Mouse (Mus musculus) myocyte (in vitro differentiated cells): ENCODE data around the gene Arhgap17. TPM values are rescaled to one million over a fixed set of nuclear protein-coding genes. Genes with fewer than 3 reads are reported as not detected.

Experiments
- H3K27me3 ChIP-seq: one replicate; pipeline ENCODE4 v1.6.1; 2011; ENCODE audit not compliant: control insufficient read depth, insufficient read depth, insufficient read length
- H3K36me3 ChIP-seq: one replicate; pipeline ENCODE4 v1.6.1; 2011; ENCODE audit not compliant: control insufficient read depth, insufficient read depth
- H3K4me2 ChIP-seq: one replicate; pipeline ENCODE4 v1.6.1; 2011; ENCODE audit warnings: low read depth, control low read depth
- H3K4me3 ChIP-seq: one replicate; pipeline ENCODE4 v1.5.1; 2011; ENCODE audit warnings: mild to moderate bottlenecking, control low read depth, moderate library complexity
- H3K79me2 ChIP-seq: one replicate; pipeline ENCODE4 v1.6.1; 2011; ENCODE audit not compliant: control insufficient read depth, insufficient read depth
- H3ac ChIP-seq: one replicate; pipeline ENCODE4 v1.6.1; 2011; ENCODE audit not compliant: control insufficient read depth, insufficient read length
- CEBPB ChIP-seq: IDR thresholded peaks from 2 replicates; pipeline ENCODE4 v1.6.1; 2011; ENCODE audit warnings: mild to moderate bottlenecking, moderate library complexity; ENCODE audit not compliant: poor library complexity, insufficient read depth, severe bottlenecking
- E2F4 ChIP-seq: IDR thresholded peaks from one replicate; pipeline ENCODE4 v1.6.1; 2011; ENCODE audit warnings: mild to moderate bottlenecking, control low read depth, moderate library complexity; ENCODE audit not compliant: insufficient read depth
- MAX ChIP-seq: IDR thresholded peaks from one replicate; pipeline ENCODE4 v1.6.1; 2011; ENCODE audit warnings: low read depth, mild to moderate bottlenecking, control low read depth
- MYOD1 ChIP-seq, 3 experiments: IDR thresholded peaks; one replicate each; pipeline ENCODE4 v1.6.1; 2011; ENCODE audit warnings: control low read depth in 2 of 3, low read depth in 2 of 3, mild to moderate bottlenecking in 2 of 3, moderate library complexity in 1 of 3; ENCODE audit not compliant: insufficient read length in 2 of 3, control insufficient read depth in 1 of 3
- MYOG ChIP-seq, 3 experiments: IDR thresholded peaks; one replicate each; pipeline ENCODE4 v1.6.1; 2011; ENCODE audit warnings: control low read depth in 2 of 3, low read depth in 2 of 3, mild to moderate bottlenecking in 2 of 3; ENCODE audit not compliant: insufficient read length in 2 of 3, control insufficient read depth in 1 of 3, insufficient read depth in 1 of 3
- POLR2A ChIP-seq: IDR thresholded peaks from one replicate; pipeline ENCODE4 v1.6.1; 2011; ENCODE audit warnings: low read depth, mild to moderate bottlenecking, control low read depth, moderate library complexity; ENCODE audit not compliant: insufficient read length
- POLR2AphosphoS2 ChIP-seq: IDR thresholded peaks from one replicate; pipeline ENCODE4 v1.6.1; 2011; ENCODE audit warnings: low read depth, control low read depth; ENCODE audit not compliant: insufficient read length
- REST ChIP-seq: IDR thresholded peaks from one replicate; pipeline ENCODE4 v1.6.1; 2011; ENCODE audit warnings: mild to moderate bottlenecking, control low read depth, moderate library complexity; ENCODE audit not compliant: insufficient read depth, insufficient read length
- SRF ChIP-seq: IDR thresholded peaks from one replicate; pipeline ENCODE4 v1.6.1; 2011; ENCODE audit warnings: low read depth; ENCODE audit not compliant: control insufficient read depth, insufficient read length
- TCF12 ChIP-seq: IDR thresholded peaks from one replicate; pipeline ENCODE4 v1.6.1; 2011; ENCODE audit warnings: mild to moderate bottlenecking, control low read depth; ENCODE audit not compliant: poor library complexity, insufficient read depth, severe bottlenecking
- TCF3 ChIP-seq: IDR thresholded peaks from one replicate; pipeline ENCODE4 v1.6.1; 2011; ENCODE audit warnings: low read depth, control low read depth; ENCODE audit not compliant: insufficient read length
- USF1 ChIP-seq: IDR thresholded peaks from one replicate; pipeline ENCODE4 v1.6.1; 2011; ENCODE audit warnings: low read depth, mild to moderate bottlenecking, control low read depth, moderate library complexity
- polyA plus RNA-seq: library from polyadenylated mRNA; unstranded; fragments of >200 nt; fragmentation: generic; extraction: Trizol; gene quantifications from one replicate; pipeline ENCODE4 v1.2.1, GENCODE M21; 2012; ENCODE audit warnings: missing spikeins

Arhgap17 gene
- polyA plus RNA-seq, 1 experiment: 18.0 TPM

GRCm38 (mm10) chr7:123305397-123305796, 64.3 kb downstream of the Arhgap17 start:
- Histone ChIP-seq H3K4me2 (no peak overlapping the region), H3K36me3 (peaks cover 14% of the 10 kb centered on the region)

GRCm38 (mm10) chr7:123300258-123300657, 69.5 kb downstream of the Arhgap17 start:
- H3K36me3 ChIP-seq: peaks cover 30% of the 10 kb centered on the region
- no peak overlapping the region for H3K4me3 ChIP-seq

More at GRCm38 (mm10) chr7:123305397-123305796, 64.3 kb downstream of the Arhgap17 start:
- Histone ChIP-seq H3K4me3 (no peak overlapping the region), H3K27me3 (no peaks in the 10 kb centered on the region), H3K79me2 (no peaks in the 10 kb centered on the region), H3ac (no peak overlapping the region)
- no peak for TF ChIP-seq MYOD1 (IDR thresholded peaks at IDR 0.05; ENCODE audit: control insufficient read depth in 1 of 3, insufficient read length in 2 of 3, low read depth in 2 of 3)
- TF ChIP-seq TCF12: no peak
- no peak for TF ChIP-seq E2F4
- no peak for TF ChIP-seq USF1
- TF ChIP-seq MAX: no peak
- TF ChIP-seq SRF: no peak
- no peak for TF ChIP-seq REST
- no peak for TF ChIP-seq CEBPB
- TF ChIP-seq TCF3: no peak
- no peak for TF ChIP-seq MYOG (IDR thresholded peaks at IDR 0.05; ENCODE audit: control insufficient read depth in 1 of 3, insufficient read depth in 1 of 3, insufficient read length in 2 of 3, low read depth in 2 of 3)
- no peak for TF ChIP-seq POLR2A
- no peak for TF ChIP-seq POLR2AphosphoS2

GRCm38 (mm10) chr7:123298225-123298624, 71.5 kb downstream of the Arhgap17 start:
- Histone ChIP-seq H3K79me2 (no peaks in the 10 kb centered on the region), H3K4me3 (no peak overlapping the region), H3K4me2 (no peak overlapping the region), H3K27me3 (no peaks in the 10 kb centered on the region), H3K36me3 (peaks cover 27% of the 10 kb centered on the region), H3ac (no peak overlapping the region)
- TF ChIP-seq TCF12 (no peak), TCF3 (no peak), SRF (no peak), E2F4 (no peak), CEBPB (no peak), MAX (no peak), USF1 (no peak)

More at GRCm38 (mm10) chr7:123300258-123300657, 69.5 kb downstream of the Arhgap17 start:
- Histone ChIP-seq H3K79me2 (no peaks in the 10 kb centered on the region), H3K27me3 (no peaks in the 10 kb centered on the region), H3K4me2 (no peak overlapping the region), H3ac (no peak overlapping the region)
- TF ChIP-seq SRF: no peak
- TF ChIP-seq POLR2AphosphoS2: no peak
- TF ChIP-seq TCF3: no peak
- no peak for TF ChIP-seq TCF12
- no peak for TF ChIP-seq E2F4
- TF ChIP-seq MYOD1 (IDR thresholded peaks at IDR 0.05; ENCODE audit: control insufficient read depth in 1 of 3, insufficient read length in 2 of 3, low read depth in 2 of 3): no peak
- TF ChIP-seq MYOG (IDR thresholded peaks at IDR 0.05; ENCODE audit: control insufficient read depth in 1 of 3, insufficient read depth in 1 of 3, insufficient read length in 2 of 3, low read depth in 2 of 3): no peak
- no peak for TF ChIP-seq MAX
- no peak for TF ChIP-seq POLR2A

- H3ac ChIP-seq: no peak overlapping the region
- H3K4me2 ChIP-seq: no peak overlapping the region
- no peaks in the 10 kb centered on the region for H3K79me2 ChIP-seq
- H3K27me3 ChIP-seq: no peaks in the 10 kb centered on the region
- TF ChIP-seq MYOD1 (IDR thresholded peaks at IDR 0.05; ENCODE audit: control insufficient read depth in 1 of 3, insufficient read length in 2 of 3, low read depth in 2 of 3) (no peak), POLR2A (no peak), SRF (no peak), MYOG (IDR thresholded peaks at IDR 0.05; ENCODE audit: control insufficient read depth in 1 of 3, insufficient read depth in 1 of 3, insufficient read length in 2 of 3, low read depth in 2 of 3) (no peak), REST (no peak), USF1 (no peak), POLR2AphosphoS2 (no peak), TCF12 (no peak), MAX (no peak), CEBPB (no peak), E2F4 (no peak), TCF3 (no peak)
- peaks cover 33% of the 10 kb centered on the region for H3K36me3 ChIP-seq
- no peak overlapping the region for H3K4me3 ChIP-seq
These were observed 73.6 kb downstream of the Arhgap17 start for GRCm38 (mm10) chr7:123296097-123296496.

GRCm38 (mm10) chr7:123295423-123295822, 74.3 kb downstream of the Arhgap17 start:
- no peak overlapping the region for H3ac ChIP-seq
- TF ChIP-seq POLR2AphosphoS2 (no peak), CEBPB (no peak), TCF12 (no peak), MAX (no peak), USF1 (no peak), MYOD1 (IDR thresholded peaks at IDR 0.05; ENCODE audit: control insufficient read depth in 1 of 3, insufficient read length in 2 of 3, low read depth in 2 of 3) (no peak), TCF3 (no peak)
- H3K79me2 ChIP-seq: no peaks in the 10 kb centered on the region
- no peaks in the 10 kb centered on the region for H3K27me3 ChIP-seq
- no peak overlapping the region for H3K4me3 ChIP-seq
- H3K36me3 ChIP-seq: peaks cover 33% of the 10 kb centered on the region
- H3K4me2 ChIP-seq: no peak overlapping the region
